ENCODE assay signal across 8 mouse cellular contexts in the genomic region with DNA sequence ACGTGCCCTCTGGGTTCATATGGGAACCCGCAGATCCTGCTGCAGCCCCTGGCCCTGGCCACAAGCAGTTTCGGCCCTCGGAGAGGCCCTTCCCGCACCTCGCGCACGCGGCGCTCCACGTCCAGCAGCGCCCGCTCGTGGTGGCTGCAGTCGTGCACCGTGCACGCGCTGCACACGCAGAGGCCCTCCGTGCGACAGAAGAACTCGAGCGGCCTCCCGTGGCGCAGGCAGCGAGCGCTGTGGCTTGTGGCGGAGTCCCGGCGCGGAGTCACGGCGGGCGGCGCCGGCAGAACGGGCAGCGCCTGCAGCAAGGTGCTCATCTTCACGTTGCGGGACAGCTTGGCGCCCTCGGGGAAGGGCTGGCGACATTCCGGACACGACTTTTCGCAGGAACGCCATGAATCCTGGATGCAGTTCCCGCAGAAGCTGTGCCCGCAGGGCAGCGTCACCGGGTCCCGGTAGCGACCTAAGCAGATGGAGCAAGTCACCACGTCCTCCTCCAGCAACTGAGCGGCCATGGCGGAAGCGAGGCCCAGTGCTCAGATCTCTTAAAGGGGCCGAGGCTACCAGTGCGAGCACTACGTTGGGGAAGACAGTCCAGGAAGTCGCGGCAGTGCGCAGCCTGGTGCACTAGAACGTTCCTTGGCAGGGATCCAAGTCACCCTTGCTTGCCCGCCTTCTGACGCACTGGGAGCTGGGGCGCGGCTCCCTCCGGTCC. TPM values are rescaled to one million over a fixed set of nuclear protein-coding genes. Genes with fewer than 3 reads are reported as not detected.
DNase-seq lines count a peak whose midpoint lies in the region; ATAC-seq and TF ChIP-seq lines count a peak whose summit lies in the region.

Gene Trim65, minus strand, starts transcription at position 641 of the 718 bp plus-strand sequence.

- under 1% methylated on average over 69 of the region's 69 CpGs for WGBS in bone marrow, adult 2 months
- WGBS in embryonic facial prominence, embryonic 15.5 days, result under 1% methylated on average over 69 of the region's 69 CpGs
- 2% methylated on average over 69 of the region's 69 CpGs for whole genome bisulfite sequencing in kidney, embryonic 14.5 days
- WGBS in limb, embryonic 14.5 days, result 1% methylated on average over 63 of the region's 69 CpGs
- whole genome bisulfite sequencing in midbrain, embryonic 16.5 days, result 1% methylated on average over 67 of the region's 69 CpGs
- WGBS in spleen, adult 2 months, result under 1% methylated on average over 69 of the region's 69 CpGs

- peak within 1 kb of the TSS; percentile 52 for H3K9ac ChIP-seq in embryonic facial prominence, embryonic 15.5 days
- peak within 1 kb of the TSS; percentile 72 for H3K9ac ChIP-seq in kidney, embryonic 14.5 days (ENCODE audit: low read depth, low read length)
- peak within 1 kb of the TSS; percentile 77 for H3K9ac ChIP-seq in limb, embryonic 14.5 days (ENCODE audit: low read depth, low read length, severe bottlenecking)
- peak within 1 kb of the TSS; percentile 76 for H3K9ac ChIP-seq in midbrain, embryonic 16.5 days (ENCODE audit: low read depth, low read length)

- TF ChIP-seq CTCF in bone marrow, adult 2 months (IDR thresholded peaks at IDR 0.05; ENCODE audit: control insufficient read depth, insufficient read depth, low read length), result peak; percentile 80
- peak; percentile 70; the same call in 1 of the 2 replicates for TF ChIP-seq CTCF in spleen, adult 2 months (IDR thresholded peaks at IDR 0.05; ENCODE audit: extremely low read depth, insufficient read depth, insufficient read length, insufficient replicate concordance)

- peaks cover 35% of the 10 kb centered on the region for H3K36me3 ChIP-seq in embryonic facial prominence, embryonic 15.5 days
- H3K36me3 ChIP-seq in kidney, embryonic 14.5 days (ENCODE audit: control insufficient read depth, insufficient read depth, low read length), result peaks cover 35% of the 10 kb centered on the region
- H3K36me3 ChIP-seq in limb, embryonic 14.5 days (ENCODE audit: control insufficient read depth, insufficient read depth, low read length), result peaks cover 36% of the 10 kb centered on the region
- peaks cover 13% of the 10 kb centered on the region for H3K36me3 ChIP-seq in midbrain, embryonic 16.5 days (ENCODE audit: control insufficient read depth, insufficient read depth, low read length)
- H3K36me3 ChIP-seq in spleen, adult 2 months (ENCODE audit: control insufficient read depth, insufficient read depth, low read length), result peaks cover 23% of the 10 kb centered on the region

- no peaks in the 10 kb centered on the region for H3K27me3 ChIP-seq in embryonic facial prominence, embryonic 15.5 days
- no peaks in the 10 kb centered on the region for H3K27me3 ChIP-seq in kidney, embryonic 14.5 days (ENCODE audit: control insufficient read depth, insufficient read depth, low read length)
- H3K27me3 ChIP-seq in limb, embryonic 14.5 days (ENCODE audit: control insufficient read depth, insufficient read depth, low read length), result no peaks in the 10 kb centered on the region
- H3K27me3 ChIP-seq in midbrain, embryonic 16.5 days (ENCODE audit: control insufficient read depth, insufficient read depth, low read depth, low read length), result no peaks in the 10 kb centered on the region
- no peaks in the 10 kb centered on the region for H3K27me3 ChIP-seq in spleen, adult 2 months (ENCODE audit: control insufficient read depth, insufficient read depth, low read length)

- ATAC-seq in embryonic facial prominence, embryonic 15.5 days (ENCODE audit: insufficient number of reproducible peaks, low FRiP score, low TSS enrichment, low read depth), result peak; percentile 85
- peak; percentile 83 for ATAC-seq in kidney, embryonic 14.5 days (ENCODE audit: low FRiP score, low TSS enrichment)
- ATAC-seq in limb, embryonic 14.5 days (ENCODE audit: low FRiP score, low read depth), result peak; percentile 82
- peak; percentile 93 for ATAC-seq in midbrain, embryonic 16.5 days

- peak; percentile 93 for DNase-seq in 416B (ENCODE audit: low read depth)
- DNase-seq in heart, adult 9 months (ENCODE audit: low spot score in 2 of 2), result peak; percentile 91 to 92
- peak; percentile 83 for DNase-seq in limb, embryonic 14.5 days (ENCODE audit: low spot score)
- DNase-seq in spleen, adult 2 months (ENCODE audit: low read depth in 1 of 2, low spot score in 2 of 2), result peak; percentile 90

- H3K9me3 ChIP-seq in embryonic facial prominence, embryonic 15.5 days (replicated peaks), result no peaks in the 10 kb centered on the region
- no peaks in the 10 kb centered on the region for H3K9me3 ChIP-seq in kidney, embryonic 14.5 days (ENCODE audit: control insufficient read depth, low read length)
- no peaks in the 10 kb centered on the region for H3K9me3 ChIP-seq in limb, embryonic 14.5 days (ENCODE audit: control insufficient read depth, low read length)
- no peaks in the 10 kb centered on the region for H3K9me3 ChIP-seq in midbrain, embryonic 16.5 days (replicated peaks; ENCODE audit: control insufficient read depth, low read length, poor library complexity, severe bottlenecking)

- peaks cover 5% of the 10 kb centered on the region; the same call in 1 of the 2 replicates for H3K4me1 ChIP-seq in bone marrow, adult 2 months (ENCODE audit: control insufficient read depth, insufficient read depth, low read length)
- peaks cover 57% of the 10 kb centered on the region for H3K4me1 ChIP-seq in embryonic facial prominence, embryonic 15.5 days
- peaks cover 7% of the 10 kb centered on the region for H3K4me1 ChIP-seq in kidney, embryonic 14.5 days (ENCODE audit: control insufficient read depth, insufficient read depth, low read length)
- peaks cover 23% of the 10 kb centered on the region for H3K4me1 ChIP-seq in limb, embryonic 14.5 days (ENCODE audit: control insufficient read depth, insufficient read depth, low read length)
- peaks cover 14% of the 10 kb centered on the region for H3K4me1 ChIP-seq in midbrain, embryonic 16.5 days (ENCODE audit: control insufficient read depth, insufficient read depth, low read length)
- H3K4me1 ChIP-seq in spleen, adult 2 months (ENCODE audit: control insufficient read depth, insufficient read depth, insufficient read length), result peaks cover 7% of the 10 kb centered on the region; the same call in 1 of the 2 replicates

- H3K27ac ChIP-seq in bone marrow, adult 2 months (ENCODE audit: control insufficient read depth, insufficient read depth, low read depth, low read length, poor library complexity), result peak within 1 kb of the TSS; percentile 98
- peak within 1 kb of the TSS; percentile 94 for H3K27ac ChIP-seq in embryonic facial prominence, embryonic 15.5 days (replicated peaks)
- peak within 1 kb of the TSS; percentile 94 for H3K27ac ChIP-seq in kidney, embryonic 14.5 days (ENCODE audit: low read depth, low read length)
- peak within 1 kb of the TSS; percentile 89 for H3K27ac ChIP-seq in limb, embryonic 14.5 days (replicated peaks; ENCODE audit: low read depth, low read length)
- peak within 1 kb of the TSS; percentile 90 for H3K27ac ChIP-seq in midbrain, embryonic 16.5 days (ENCODE audit: low read length)
- peak within 1 kb of the TSS; percentile 94 for H3K27ac ChIP-seq in spleen, adult 2 months (ENCODE audit: insufficient read depth, low read length)

- H3K4me2 ChIP-seq in embryonic facial prominence, embryonic 15.5 days (replicated peaks), result peak within 1 kb of the TSS; percentile 78
- peak within 1 kb of the TSS; percentile 73 for H3K4me2 ChIP-seq in kidney, embryonic 14.5 days (replicated peaks; ENCODE audit: low read depth, low read length)
- peak within 1 kb of the TSS; percentile 70 for H3K4me2 ChIP-seq in limb, embryonic 14.5 days (replicated peaks; ENCODE audit: low read depth, low read length, severe bottlenecking)
- peak within 1 kb of the TSS; percentile 76 for H3K4me2 ChIP-seq in midbrain, embryonic 16.5 days (ENCODE audit: low read length)

- peak within 1 kb of the TSS; percentile 97 for H3K4me3 ChIP-seq in bone marrow, adult 2 months (replicated peaks; ENCODE audit: control insufficient read depth, low read depth, low read length)
- H3K4me3 ChIP-seq in embryonic facial prominence, embryonic 15.5 days (replicated peaks), result peak within 1 kb of the TSS; percentile 63
- peak within 1 kb of the TSS; percentile 67 for H3K4me3 ChIP-seq in kidney, embryonic 14.5 days (ENCODE audit: low read length)
- H3K4me3 ChIP-seq in limb, embryonic 14.5 days (replicated peaks; ENCODE audit: low read length), result peak within 1 kb of the TSS; percentile 58
- H3K4me3 ChIP-seq in midbrain, embryonic 16.5 days (ENCODE audit: low read depth, low read length), result peak within 1 kb of the TSS; percentile 62
- H3K4me3 ChIP-seq in spleen, adult 2 months (ENCODE audit: extremely low read depth, insufficient read depth, insufficient read length), result peak within 1 kb of the TSS; percentile 67

- TF ChIP-seq POLR2A in bone marrow, adult 2 months (IDR thresholded peaks at IDR 0.05; ENCODE audit: borderline replicate concordance, control insufficient read depth, low read depth, low read length), result peak; percentile 80
- 0 out of 2 replicates have a peak, but pooled peaks have one; percentile 35 for TF ChIP-seq POLR2A in limb, embryonic 14.5 days (IDR thresholded peaks at IDR 0.05; ENCODE audit: borderline replicate concordance, extremely low read depth, insufficient read depth, insufficient read length)
- peak; percentile 88 for TF ChIP-seq POLR2A in spleen, adult 2 months (IDR thresholded peaks at IDR 0.05; ENCODE audit: low read depth, low read length)

RNA-seq across cellular contexts. Expression of gene Trim65, which starts in this region (rescaled TPM):
- polyA plus RNA-seq in bone marrow, adult 2 months (2011; ENCODE audit: insufficient read depth, insufficient read length, low replicate concordance, missing spikeins), result 5.2 and 8.2 TPM in 2 replicates
- 5.2 and 6.1 TPM in 2 replicates for polyA plus RNA-seq in embryonic facial prominence, embryonic 15.5 days (2015; fragmentation: Nextera tagmentation; extraction: Ambion mirVana)
- 3.2 and 4.1 TPM in 2 replicates for polyA plus RNA-seq in kidney, embryonic 14.5 days (2014; fragmentation: Nextera tagmentation; extraction: Ambion mirVana)
- 4.9 and 6.2 TPM in 2 replicates for polyA plus RNA-seq in limb, embryonic 14.5 days (2012; rRNA removed)
- polyA plus RNA-seq in limb, embryonic 14.5 days (2014; fragmentation: Nextera tagmentation; extraction: Ambion mirVana), result 3.1 and 4.1 TPM in 2 replicates
- polyA plus RNA-seq in midbrain, embryonic 16.5 days (2015; fragmentation: Nextera tagmentation; extraction: Ambion mirVana), result 2.2 and 2.3 TPM in 2 replicates
- polyA plus RNA-seq in spleen, adult 2 months (2012; rRNA removed), result 23.7 and 26.0 TPM in 2 replicates

Comparison
In these comparisons a context has a peak if more than half of its experiments do, and no peak if none do; other contexts are left out.
1. Peak in every context shown above with its lines: DNase-seq, ATAC-seq, H3K4me3 ChIP-seq and H3K27ac ChIP-seq.
2. POLR2A ChIP-seq: peak in every context shown above with its lines; median percentile 88 in spleen, adult 2 months; 80 in bone marrow, adult 2 months; 35 in limb, embryonic 14.5 days.